Mouse (Mus musculus): Measurements from ENCODE around the gene Lhx9.

- no peak for TF ChIP-seq MAFK (IDR thresholded peaks at IDR 0.05; ENCODE audit: insufficient read depth, low read depth, low read length)
- no peak for TF ChIP-seq HCFC1 (IDR thresholded peaks at IDR 0.05; ENCODE audit: borderline replicate concordance, insufficient read depth, low read length)
- no peak for TF ChIP-seq CHD2 (IDR thresholded peaks at IDR 0.05; ENCODE audit: low read depth, low read length)
- TF ChIP-seq ZNF384 (IDR thresholded peaks at IDR 0.05; ENCODE audit: low read depth, low read length), result no peak
These were observed 12.9 kb downstream of the Lhx9 start for GRCm38 (mm10) chr1:138835355-138835900.

All from ES-E14 (cell line).